Mouse (Mus musculus) spleen, postnatal 4 days (tissue): ENCODE measurements around the gene Slc9a7.

Experiments
- DNase-seq, 2 experiments: peaks; one replicate each; pipeline ENCODE4 v3.0.0; 2022; ENCODE audit warnings: low spot score in 2 of 2

The Slc9a7 gene

GRCm38 (mm10) chrX:20291282-20292039, at the start of gene Slc9a7:
Gene Slc9a7 (minus strand): TSS chrX:20291807.
- peak; percentile 43 to 70 for DNase-seq

GRCm38 (mm10) chrX:20335722-20336121, 44.1 kb upstream of the Slc9a7 start:
- peak; percentile 32 to 66 for DNase-seq

- DNase-seq: no peak
Measured at GRCm38 (mm10) chrX:20332756-20333155, 41.1 kb upstream of the Slc9a7 start.

GRCm38 (mm10) chrX:20307215-20307614, 15.6 kb upstream of the Slc9a7 start:
- no peak for DNase-seq

- no peak for DNase-seq
Measured at GRCm38 (mm10) chrX:20305941-20306340, 14.3 kb upstream of the Slc9a7 start.

- DNase-seq: no peak
Measured at GRCm38 (mm10) chrX:20303280-20303679, 11.7 kb upstream of the Slc9a7 start.

- no peak for DNase-seq
Measured at GRCm38 (mm10) chrX:20292040-20292417, 422 bp upstream of the Slc9a7 start.

- no peak for DNase-seq
Measured at GRCm38 (mm10) chrX:20290715-20291114, 892 bp downstream of the Slc9a7 start.

- DNase-seq: no peak
Measured at GRCm38 (mm10) chrX:20288674-20289073, 2.9 kb downstream of the Slc9a7 start.

GRCm38 (mm10) chrX:20286254-20286653, 5.4 kb downstream of the Slc9a7 start:
- DNase-seq: no peak

- no peak for DNase-seq
Measured at GRCm38 (mm10) chrX:20279424-20279823, 12.2 kb downstream of the Slc9a7 start.

- DNase-seq: no peak
Measured at GRCm38 (mm10) chrX:20273854-20274253, 17.8 kb downstream of the Slc9a7 start.

- no peak for DNase-seq
Measured at GRCm38 (mm10) chrX:20271980-20272379, 19.6 kb downstream of the Slc9a7 start.

- no peak for DNase-seq
Measured at GRCm38 (mm10) chrX:20269980-20270379, 21.6 kb downstream of the Slc9a7 start.

- DNase-seq: no peak
Measured at GRCm38 (mm10) chrX:20264370-20264769, 27.2 kb downstream of the Slc9a7 start.

GRCm38 (mm10) chrX:20228102-20228501, 63.5 kb downstream of the Slc9a7 start:
- no peak for DNase-seq

- DNase-seq: no peak
Measured at GRCm38 (mm10) chrX:20221486-20221885, 70.1 kb downstream of the Slc9a7 start.

- no peak for DNase-seq
Measured at GRCm38 (mm10) chrX:20185616-20186015, 106.0 kb downstream of the Slc9a7 start.

GRCm38 (mm10) chrX:20176792-20177191, 114.8 kb downstream of the Slc9a7 start:
- DNase-seq: no peak

- DNase-seq: no peak
Measured at GRCm38 (mm10) chrX:20168430-20168829, 123.2 kb downstream of the Slc9a7 start.

GRCm38 (mm10) chrX:20164984-20165383, 126.6 kb downstream of the Slc9a7 start:
- DNase-seq: no peak

GRCm38 (mm10) chrX:20162322-20162711, 129.3 kb downstream of the Slc9a7 start:
- DNase-seq: no peak

GRCm38 (mm10) chrX:20161687-20162321, 129.8 kb downstream of the Slc9a7 start:
- no peak for DNase-seq
